Mouse (Mus musculus) CH12.LX (cell line): ENCODE measurements around the gene Depp1. TPM values are rescaled to one million over a fixed set of nuclear protein-coding genes. Genes with fewer than 3 reads are reported as not detected.

Experiments
- DNase-seq: peaks from one replicate; pipeline ENCODE4 v3.0.0-alpha.2; 2013; ENCODE audit errors: extremely low read depth
- H3K27ac ChIP-seq: 2 replicates; pipeline ENCODE4 v1.5.1; 2012; ENCODE audit warnings: low read depth, mild to moderate bottlenecking, control low read depth, moderate library complexity; ENCODE audit not compliant: insufficient read depth
- H3K27me3 ChIP-seq: replicated peaks from 2 replicates; pipeline ENCODE3; 2012; ENCODE audit warnings: inconsistent platforms
- H3K36me3 ChIP-seq, 2 experiments: replicated peaks in 1 of 2; 2 replicates each; pipeline versions ENCODE3 to v1.6.1; 2012; ENCODE audit warnings: inconsistent platforms in 1 of 2, low read length in 1 of 2, mild to moderate bottlenecking in 1 of 2, mixed read lengths in 1 of 2, moderate library complexity in 1 of 2; ENCODE audit not compliant: control insufficient read depth in 1 of 2, insufficient read depth in 1 of 2
- H3K4me1 ChIP-seq, 2 experiments: 2 replicates each; pipeline ENCODE4 v1.6.1; 2012; ENCODE audit warnings: inconsistent platforms in 1 of 2, moderate library complexity in 1 of 2; ENCODE audit not compliant: insufficient read depth in 2 of 2, control insufficient read depth in 1 of 2
- H3K4me2 ChIP-seq: 2 replicates; pipeline ENCODE4 v1.6.1; 2012; ENCODE audit warnings: low read depth, mild to moderate bottlenecking, control low read depth; ENCODE audit not compliant: poor library complexity, insufficient read depth, severe bottlenecking
- H3K4me3 ChIP-seq, 3 experiments: fragments of 150-350 bp in 1 of 3; sonication (generic) in 1 of 3; replicated peaks in 1 of 3; 2 replicates each; pipeline versions ENCODE3 to v1.5.1; 2011 to 2012; ENCODE audit warnings: low read depth in 2 of 3, low read length in 2 of 3, mild to moderate bottlenecking in 2 of 3, moderate library complexity in 2 of 3, control low read depth in 1 of 3, improper control_type of control experiment in 1 of 3, inconsistent platforms in 1 of 3, mixed read lengths in 1 of 3; ENCODE audit not compliant: poor library complexity in 1 of 3
- H3K79me2 ChIP-seq: replicated peaks from 2 replicates; pipeline ENCODE4 v1.6.1; 2012; ENCODE audit warnings: mild to moderate bottlenecking, moderate library complexity; ENCODE audit not compliant: control insufficient read depth, poor library complexity, insufficient read depth, severe bottlenecking; ENCODE audit errors: extremely low read depth
- H3K9ac ChIP-seq: 2 replicates; pipeline ENCODE4 v1.6.1; 2012; ENCODE audit warnings: low read depth, mild to moderate bottlenecking, control low read depth, moderate library complexity; ENCODE audit not compliant: insufficient read depth
- H3K9me3 ChIP-seq: replicated peaks from 2 replicates; pipeline ENCODE3; 2012; ENCODE audit warnings: low read length, inconsistent platforms, mixed read lengths
- BHLHE40 ChIP-seq: IDR thresholded peaks from 2 replicates; pipeline ENCODE4 v1.6.1; 2011; ENCODE audit warnings: mild to moderate bottlenecking, low read depth, low read length, improper control_type of control experiment
- CHD1 ChIP-seq: IDR thresholded peaks from 2 replicates; pipeline ENCODE4 v1.6.1; 2012; ENCODE audit warnings: low read depth, low read length, improper control_type of control experiment, inconsistent platforms
- CHD2 ChIP-seq: IDR thresholded peaks from 2 replicates; pipeline ENCODE4 v1.6.1; 2011; ENCODE audit warnings: low read length, improper control_type of control experiment
- CTCF ChIP-seq, 2 experiments: IDR thresholded peaks in 1 of 2; conservative IDR thresholded peaks in 1 of 2; 2 replicates each; pipeline ENCODE4 v1.5.1; 2011 to 2012; ENCODE audit warnings: low read depth in 2 of 2, low read length in 2 of 2, improper control_type of control experiment in 1 of 2, inconsistent platforms in 1 of 2, mild to moderate bottlenecking in 1 of 2, moderate library complexity in 1 of 2
- E2F4 ChIP-seq: IDR thresholded peaks from 2 replicates; pipeline ENCODE4 v1.6.1; 2011; ENCODE audit warnings: low read depth, low read length, improper control_type of control experiment; ENCODE audit not compliant: insufficient replicate concordance
- ELF1 ChIP-seq: IDR thresholded peaks from 2 replicates; pipeline ENCODE4 v1.6.1; 2014; ENCODE audit warnings: low read depth, mild to moderate bottlenecking, inconsistent platforms, low read length, improper control_type of control experiment
- EP300 ChIP-seq: IDR thresholded peaks from 2 replicates; pipeline ENCODE4 v1.6.1; 2011; ENCODE audit warnings: low read length, improper control_type of control experiment
- ETS1 ChIP-seq: conservative IDR thresholded peaks from 2 replicates; pipeline ENCODE4 v1.6.1; 2012; ENCODE audit warnings: low read depth, mild to moderate bottlenecking, inconsistent platforms, low read length, improper control_type of control experiment, moderate library complexity
- GABPA ChIP-seq: IDR thresholded peaks from 2 replicates; pipeline ENCODE4 v1.6.1; 2012; ENCODE audit warnings: low read depth, low read length, improper control_type of control experiment, inconsistent platforms; ENCODE audit not compliant: insufficient replicate concordance
- HCFC1 ChIP-seq: IDR thresholded peaks from 2 replicates; pipeline ENCODE4 v1.6.1; 2012; ENCODE audit warnings: low read depth, mild to moderate bottlenecking, inconsistent platforms, low read length, improper control_type of control experiment
- IRF4 ChIP-seq: IDR thresholded peaks from 2 replicates; pipeline ENCODE4 v1.6.1; 2014; ENCODE audit warnings: low read depth, mild to moderate bottlenecking, inconsistent platforms, low read length, improper control_type of control experiment
- JUN ChIP-seq: IDR thresholded peaks from 2 replicates; pipeline ENCODE4 v1.6.1; 2011; ENCODE audit warnings: low read depth, mild to moderate bottlenecking, low read length, improper control_type of control experiment, moderate library complexity; ENCODE audit not compliant: insufficient read depth
- JUND ChIP-seq: conservative IDR thresholded peaks from 2 replicates; pipeline ENCODE4 v1.6.1; 2011; ENCODE audit warnings: low read depth, low read length, improper control_type of control experiment
- KAT2A ChIP-seq: IDR thresholded peaks from 2 replicates; pipeline ENCODE4 v1.6.1; 2012; ENCODE audit warnings: low read length, improper control_type of control experiment, inconsistent platforms; ENCODE audit not compliant: insufficient replicate concordance
- MAFK ChIP-seq: IDR thresholded peaks from 2 replicates; pipeline ENCODE4 v1.6.1; 2011; ENCODE audit warnings: low read length, improper control_type of control experiment; ENCODE audit not compliant: insufficient replicate concordance
- MAX ChIP-seq: IDR thresholded peaks from 2 replicates; pipeline ENCODE4 v1.6.1; 2011; ENCODE audit warnings: low read length, improper control_type of control experiment
- MAZ ChIP-seq: IDR thresholded peaks from 2 replicates; pipeline ENCODE4 v1.6.1; 2012; ENCODE audit warnings: low read depth, mild to moderate bottlenecking, inconsistent platforms, low read length, improper control_type of control experiment, moderate library complexity
- MEF2A ChIP-seq: IDR thresholded peaks from 2 replicates; pipeline ENCODE4 v1.6.1; 2014; ENCODE audit warnings: low read depth, mild to moderate bottlenecking, inconsistent platforms, low read length, improper control_type of control experiment, borderline replicate concordance
- MXI1 ChIP-seq: IDR thresholded peaks from 2 replicates; pipeline ENCODE4 v1.6.1; 2011; ENCODE audit warnings: mild to moderate bottlenecking, low read depth, low read length, improper control_type of control experiment
- MYC ChIP-seq: IDR thresholded peaks from 2 replicates; pipeline ENCODE4 v1.6.1; 2011; ENCODE audit warnings: low read depth, mild to moderate bottlenecking, improper control_type of control experiment, low read length
- NELFE ChIP-seq: IDR thresholded peaks from 2 replicates; pipeline ENCODE4 v1.6.1; 2011; ENCODE audit warnings: low read depth, low read length, improper control_type of control experiment
- NRF1 ChIP-seq: IDR thresholded peaks from 2 replicates; pipeline ENCODE4 v1.6.1; 2014; ENCODE audit warnings: low read depth, mild to moderate bottlenecking, inconsistent platforms, low read length, improper control_type of control experiment, moderate library complexity
- PAX5 ChIP-seq: IDR thresholded peaks from 2 replicates; pipeline ENCODE4 v1.6.1; 2012; ENCODE audit warnings: low read length, inconsistent platforms, mixed read lengths
- POLR2A ChIP-seq: IDR thresholded peaks from 2 replicates; pipeline ENCODE4 v1.6.1; 2011; ENCODE audit warnings: low read depth, mild to moderate bottlenecking, improper control_type of control experiment, low read length
- POLR2AphosphoS2 ChIP-seq: IDR thresholded peaks from 2 replicates; pipeline ENCODE4 v1.6.1; 2011; ENCODE audit warnings: low read depth, low read length, improper control_type of control experiment
- RAD21 ChIP-seq: IDR thresholded peaks from 2 replicates; pipeline ENCODE4 v1.6.1; 2011; ENCODE audit warnings: low read depth, mild to moderate bottlenecking, low read length, improper control_type of control experiment, moderate library complexity
- RCOR1 ChIP-seq: conservative IDR thresholded peaks from 2 replicates; pipeline ENCODE4 v1.6.1; 2012; ENCODE audit warnings: low read depth, mild to moderate bottlenecking, inconsistent platforms, low read length, improper control_type of control experiment
- SIN3A ChIP-seq: IDR thresholded peaks from 2 replicates; pipeline ENCODE4 v1.6.1; 2012; ENCODE audit warnings: low read length, improper control_type of control experiment, inconsistent platforms
- SMC3 ChIP-seq: IDR thresholded peaks from 2 replicates; pipeline ENCODE4 v1.6.1; 2011; ENCODE audit warnings: low read depth, low read length, improper control_type of control experiment
- TBP ChIP-seq: conservative IDR thresholded peaks from 2 replicates; pipeline ENCODE4 v1.6.1; 2011; ENCODE audit warnings: low read depth, low read length, improper control_type of control experiment
- TCF12 ChIP-seq: IDR thresholded peaks from 2 replicates; pipeline ENCODE4 v1.6.1; 2014; ENCODE audit warnings: low read depth, mild to moderate bottlenecking, inconsistent platforms, low read length, improper control_type of control experiment
- UBTF ChIP-seq: IDR thresholded peaks from 2 replicates; pipeline ENCODE4 v1.6.1; 2012; ENCODE audit warnings: low read depth, mild to moderate bottlenecking, inconsistent platforms, low read length, improper control_type of control experiment, moderate library complexity
- USF1 ChIP-seq: IDR thresholded peaks from 2 replicates; pipeline ENCODE4 v1.6.1; 2014; ENCODE audit warnings: low read depth, mild to moderate bottlenecking, inconsistent platforms, low read length, improper control_type of control experiment
- USF2 ChIP-seq: conservative IDR thresholded peaks from 2 replicates; pipeline ENCODE4 v1.6.1; 2011; ENCODE audit warnings: low read depth, low read length, improper control_type of control experiment
- ZC3H11A ChIP-seq: IDR thresholded peaks from 2 replicates; pipeline ENCODE4 v1.6.1; 2012; ENCODE audit warnings: low read depth, mild to moderate bottlenecking, inconsistent platforms, low read length, improper control_type of control experiment
- ZKSCAN1 ChIP-seq: IDR thresholded peaks from 2 replicates; pipeline ENCODE4 v1.6.1; 2012; ENCODE audit warnings: low read depth, inconsistent platforms, low read length, improper control_type of control experiment, borderline replicate concordance
- ZMIZ1 ChIP-seq: IDR thresholded peaks from 2 replicates; pipeline ENCODE4 v1.6.1; 2012; ENCODE audit warnings: low read depth, mild to moderate bottlenecking, inconsistent platforms, low read length, improper control_type of control experiment
- ZNF384 ChIP-seq: IDR thresholded peaks from 2 replicates; pipeline ENCODE4 v1.6.1; 2012; ENCODE audit warnings: low read depth, low read length, improper control_type of control experiment, inconsistent platforms
- dilution Hi-C: fragments of 300-500 bp; cut with MboI; formaldehyde crosslinking; loops from 2 replicates; pipeline ENCODE4 v1.14.3; 2020; ENCODE audit warnings: low sequenced_read_pairs; ENCODE audit not compliant: extremely low pct_unique_long_range_greater_than_20kb, extremely low pct_ligation_motif_present
- in situ Hi-C: fragments of 300-500 bp; cut with MboI; formaldehyde crosslinking; loops from 3 replicates; pipeline ENCODE4 v1.14.3; 2019; ENCODE audit warnings: low sequenced_read_pairs, low pct_ligation_motif_present, low pct_unique_long_range_greater_than_20kb, mixed read lengths
- polyA plus RNA-seq: library from polyadenylated mRNA; unstranded; fragments of >175 nt; gene quantifications from 2 replicates; pipeline ENCODE4 v1.2.1, GENCODE M21; 2012; ENCODE audit warnings: low read depth; ENCODE audit not compliant: insufficient read length
- total RNA-seq, 2 experiments: library from RNA; depleted of rRNA; stranded (reverse); fragments of 300-350 nt in 1 of 2; fragments of >200 nt in 1 of 2; gene quantifications; 2 replicates each; pipeline ENCODE4 v1.2.3; 2012 to 2014

The Depp1 gene
- total and polyA plus RNA-seq, 3 experiments, result 0.13 to 0.47 TPM; not detected in 1

DNA sequence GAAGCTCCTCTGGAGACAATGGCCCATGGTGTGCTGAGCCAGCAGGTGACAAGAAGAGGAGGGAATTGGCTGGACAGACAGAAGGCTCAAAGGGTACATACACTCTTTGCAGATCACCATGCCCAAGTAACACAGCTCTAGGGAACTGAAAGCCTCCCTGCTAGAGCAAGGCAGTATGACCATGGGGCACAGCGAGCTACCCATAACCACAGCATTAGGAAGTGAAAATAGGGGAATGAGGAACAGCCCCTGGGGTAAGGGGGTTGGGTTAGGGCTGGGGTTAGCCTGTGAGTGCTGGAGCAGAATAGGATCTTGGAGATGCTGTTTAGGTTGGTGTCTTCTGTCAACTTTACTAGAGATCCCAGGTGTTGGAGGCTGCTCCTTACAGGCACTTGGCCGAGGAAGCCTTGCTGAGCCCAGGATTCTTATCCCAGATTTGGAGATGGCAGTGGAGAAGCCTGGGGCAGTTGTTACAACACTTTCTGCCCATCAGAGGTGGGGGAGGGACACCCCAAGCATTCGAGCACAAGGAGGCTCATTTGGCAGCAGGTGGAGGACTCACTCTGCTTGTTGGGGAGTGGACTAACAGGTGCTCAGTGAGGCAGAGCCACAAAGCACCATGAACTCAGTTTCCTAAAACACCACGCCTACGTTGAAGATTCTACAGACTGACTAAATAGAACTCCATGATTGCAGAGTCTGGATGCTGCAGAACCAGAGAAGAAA lies 29.3 kb downstream of the Depp1 start:
- peak; percentile 91 for DNase-seq
- dilution Hi-C loops, result no loop called here

DNA sequence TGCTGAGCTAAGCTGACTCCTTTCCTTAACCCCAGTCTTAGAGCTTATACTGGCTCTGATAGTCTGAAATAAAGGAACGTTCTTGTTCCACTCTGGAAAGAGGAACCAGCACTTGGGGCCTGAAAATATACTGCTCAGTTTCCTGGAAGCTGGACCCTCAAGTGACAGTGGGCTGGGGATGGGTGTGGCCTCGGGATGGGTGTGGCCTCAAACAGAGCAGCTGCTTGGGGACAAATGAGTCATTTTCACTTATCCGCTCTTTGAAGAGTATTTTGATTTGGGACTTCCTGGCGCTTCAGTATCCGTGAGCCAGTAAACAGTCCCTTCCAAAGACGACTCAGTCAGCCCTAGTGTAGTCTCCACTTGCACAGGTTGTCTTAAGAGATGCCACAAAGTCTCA lies 31.9 kb downstream of the Depp1 start:
- dilution Hi-C loops, result no loop called here
- H3K4me1 ChIP-seq, result peaks cover 54 to 72% of the 10 kb centered on the region in 2 experiments
- H3K27me3 ChIP-seq, result no peaks in the 10 kb centered on the region
- H3K27ac ChIP-seq, result peak overlapping the region; percentile 98
- H3K4me2 ChIP-seq, result peak overlapping the region; percentile 86
- H3K9me3 ChIP-seq, result no peaks in the 10 kb centered on the region
- no peak overlapping the region for H3K4me3 ChIP-seq
- in situ Hi-C loops, result no loop called here
- no peaks in the 10 kb centered on the region for H3K79me2 ChIP-seq
- no peaks in the 10 kb centered on the region for H3K36me3 ChIP-seq
- peak overlapping the region; percentile 49; the same call in 1 of the 2 replicates for H3K9ac ChIP-seq
- peak; percentile 95 for DNase-seq
- TF ChIP-seq JUN (peak; percentile 86), CTCF (conservative IDR thresholded peaks at IDR 0.05 in 1 of 2, IDR thresholded peaks at IDR 0.05 in 1 of 2; ENCODE audit: low read depth in 2 of 2, low read length in 2 of 2) (no peak), EP300 (peak; percentile 86), SMC3 (no peak), JUND (peak; percentile 84), BHLHE40 (no peak), SIN3A (peak; percentile 73), ZC3H11A (no peak), POLR2AphosphoS2 (no peak), ETS1 (peak; percentile 90), NRF1 (no peak), KAT2A (no peak), CHD2 (peak; percentile 48; the same call in 1 of the 2 replicates), MEF2A (peak; percentile 80), POLR2A (peak; percentile 51; the same call in 1 of the 2 replicates), ELF1 (peak; percentile 69)

More for the DNA sequence above, 29.3 kb downstream of the Depp1 start:
- no peaks in the 10 kb centered on the region for H3K79me2 ChIP-seq
- in situ Hi-C loops, result no loop called here
- TF ChIP-seq UBTF, result no peak
- TF ChIP-seq MAZ, result peak; percentile 93
- peak; percentile 98 for TF ChIP-seq EP300
- TF ChIP-seq NRF1, result no peak
- TF ChIP-seq GABPA, result no peak
- 0 out of 2 replicates have a peak, but pooled peaks have one; percentile 44 for TF ChIP-seq KAT2A
- TF ChIP-seq MEF2A, result peak; percentile 88
- no peak for TF ChIP-seq USF1
- peak; percentile 71 for TF ChIP-seq ELF1
- TF ChIP-seq SMC3, result peak; percentile 9; the same call in 1 of the 2 replicates
- no peak; the same call in none of the 2 replicates for TF ChIP-seq RAD21
- peak; percentile 88 for TF ChIP-seq SIN3A
- no peak for TF ChIP-seq CTCF (conservative IDR thresholded peaks at IDR 0.05 in 1 of 2, IDR thresholded peaks at IDR 0.05 in 1 of 2; ENCODE audit: low read depth in 2 of 2, low read length in 2 of 2)
- TF ChIP-seq ETS1, result peak; percentile 86
- peak; percentile 78; the same call in 1 of the 2 replicates for TF ChIP-seq MXI1
- peak; percentile 98 for TF ChIP-seq IRF4
- TF ChIP-seq JUN, result peak; percentile 46
- TF ChIP-seq ZC3H11A, result no peak
- TF ChIP-seq MAX, result peak; percentile 87
- TF ChIP-seq CHD2, result peak; percentile 90
- peak; percentile 81 for TF ChIP-seq BHLHE40
- no peak for TF ChIP-seq POLR2AphosphoS2
- peak; percentile 82 for TF ChIP-seq MAFK
- TF ChIP-seq ZMIZ1, result peak; percentile 60; the same call in 1 of the 2 replicates
- peak; percentile 45; the same call in 1 of the 2 replicates for TF ChIP-seq NELFE
- TF ChIP-seq POLR2A, result peak; percentile 43; the same call in 1 of the 2 replicates
- no peak; the same call in 1 of the 2 replicates for TF ChIP-seq JUND
- peak; percentile 97 for TF ChIP-seq RCOR1
- no peak for TF ChIP-seq ZKSCAN1
- peak; percentile 75; the same call in 1 of the 2 replicates for TF ChIP-seq CHD1
- TF ChIP-seq ZNF384, result no peak
- TF ChIP-seq TBP, result 0 out of 2 replicates have a peak, but pooled peaks have one; percentile 22
- peak; percentile 47 for TF ChIP-seq HCFC1
- TF ChIP-seq PAX5, result no peak
- TF ChIP-seq TCF12, result peak; percentile 93
- no peak for TF ChIP-seq USF2
- no peak for TF ChIP-seq E2F4
- peak; percentile 77 for TF ChIP-seq MYC
- TF ChIP-seq, all 38 proteins: peak for 24
- Histone ChIP-seq H3K4me3 (peak overlapping the region in 1 of 3 experiments; percentile 17), H3K36me3 (no peaks in the 10 kb centered on the region), H3K9ac (peak overlapping the region; percentile 15; the same call in 1 of the 2 replicates), H3K27me3 (no peaks in the 10 kb centered on the region), H3K4me1 (peaks cover 65 to 97% of the 10 kb centered on the region in 2 experiments), H3K27ac (peak overlapping the region; percentile 98), H3K4me2 (peak overlapping the region; percentile 87), H3K9me3 (no peaks in the 10 kb centered on the region)
